Mouse (Mus musculus) ES-Bruce4 (cell line): Measurements from ENCODE around the gene Mob3a.

Experiments used
- CTCF ChIP-seq: IDR thresholded peaks from one replicate; pipeline ENCODE4 v1.8.1; 2011; ENCODE audit warnings: low read depth, low read length
- EP300 ChIP-seq: IDR thresholded peaks from 2 replicates; pipeline ENCODE4 v1.6.1; 2011; ENCODE audit warnings: low read depth, low read length; ENCODE audit not compliant: insufficient read depth
- POLR2A ChIP-seq: IDR thresholded peaks from one replicate; pipeline ENCODE4 v1.8.1; 2011; ENCODE audit warnings: low read length; ENCODE audit not compliant: insufficient read depth

DNA sequence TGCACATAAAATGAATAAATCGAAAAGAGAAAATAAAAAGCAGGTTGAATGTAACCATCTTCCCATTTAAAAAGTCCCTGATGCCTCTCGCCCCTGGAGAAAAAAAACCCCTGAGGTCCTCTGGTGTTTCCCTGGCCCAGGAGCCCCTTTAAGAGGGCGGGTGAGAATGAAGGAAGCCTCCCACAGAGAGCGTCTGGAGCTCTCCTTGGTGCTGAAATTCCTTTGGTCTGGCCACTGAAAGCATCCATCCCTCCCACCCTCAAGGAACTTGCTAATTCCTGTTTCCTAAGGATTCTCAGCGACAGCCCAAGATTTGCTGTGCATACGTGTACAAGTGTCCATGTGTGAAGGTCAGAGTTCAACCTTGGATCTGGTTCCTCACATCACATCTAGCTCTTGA, 46.8 kb upstream of the Mob3a start:
- no peak for TF ChIP-seq POLR2A
- TF ChIP-seq CTCF = no peak
- TF ChIP-seq EP300 = no peak
